Mouse (Mus musculus): ENCODE data around the gene Gm20696.

Gm20696 gene

DNA sequence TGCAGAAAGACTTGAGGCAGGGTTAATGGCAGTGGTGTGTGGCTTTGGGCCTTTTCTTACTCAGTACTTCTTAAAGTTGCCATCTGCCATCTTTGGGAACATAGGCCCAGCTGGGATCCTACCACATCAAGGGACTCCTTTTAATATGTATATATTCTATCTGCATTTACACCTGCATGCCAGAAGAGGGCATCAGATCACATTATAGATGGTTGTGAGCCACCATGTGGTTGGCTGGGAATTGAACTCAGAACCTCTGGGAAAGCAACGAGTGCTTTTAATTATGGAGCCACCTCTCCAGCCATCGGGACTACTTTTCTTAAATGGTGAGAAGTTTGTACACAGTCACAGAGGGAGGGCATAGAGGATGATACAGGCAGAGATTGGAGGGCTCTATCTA lies 93.3 kb downstream of the Gm20696 start:
- no peak for DNase-seq (ENCODE audit: extremely low read depth, low read depth, low spot score)

DNA sequence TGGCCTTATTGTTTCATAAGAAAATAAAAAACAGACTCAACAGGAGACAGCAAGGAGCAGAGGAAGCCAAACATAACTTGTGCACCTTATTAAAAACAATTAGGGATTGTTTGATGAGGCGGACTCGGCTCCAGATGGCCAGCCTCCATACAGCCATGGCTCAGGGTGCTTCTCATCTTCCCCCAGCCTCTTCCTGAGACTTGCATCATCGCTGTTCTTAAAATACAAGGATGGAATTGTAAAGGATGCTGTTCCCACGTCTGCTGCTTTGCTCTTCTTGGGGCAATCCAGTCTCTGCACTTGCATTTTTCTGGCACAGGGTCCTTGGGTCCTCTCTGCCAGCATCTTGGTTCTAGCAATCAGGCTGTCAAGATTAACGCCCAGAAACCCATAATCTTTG lies 94.5 kb downstream of the Gm20696 start:
- no peak for DNase-seq (ENCODE audit: extremely low read depth, low read depth, low spot score)

DNA sequence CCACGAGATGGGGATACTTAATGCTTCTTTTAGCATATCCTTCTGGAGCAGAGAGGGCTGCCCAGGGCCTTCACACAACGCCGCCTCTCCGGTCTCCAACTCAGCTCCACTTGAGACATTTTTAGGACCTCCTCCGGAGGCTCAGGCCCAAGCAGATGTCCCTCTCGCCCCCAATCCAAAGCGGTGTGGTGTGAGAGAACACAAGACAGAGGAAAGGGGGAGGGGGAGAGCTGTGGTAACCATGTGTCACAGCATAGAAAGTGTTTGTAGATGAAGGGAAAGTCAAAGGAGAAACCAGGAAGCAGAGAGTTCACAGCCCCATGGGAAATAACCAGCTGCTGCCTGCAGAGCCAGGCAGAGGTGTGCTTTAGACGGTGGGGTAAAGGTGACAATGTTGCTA lies 99.7 kb downstream of the Gm20696 start:
- DNase-seq (ENCODE audit: extremely low read depth, low read depth, low spot score), result no peak

DNA sequence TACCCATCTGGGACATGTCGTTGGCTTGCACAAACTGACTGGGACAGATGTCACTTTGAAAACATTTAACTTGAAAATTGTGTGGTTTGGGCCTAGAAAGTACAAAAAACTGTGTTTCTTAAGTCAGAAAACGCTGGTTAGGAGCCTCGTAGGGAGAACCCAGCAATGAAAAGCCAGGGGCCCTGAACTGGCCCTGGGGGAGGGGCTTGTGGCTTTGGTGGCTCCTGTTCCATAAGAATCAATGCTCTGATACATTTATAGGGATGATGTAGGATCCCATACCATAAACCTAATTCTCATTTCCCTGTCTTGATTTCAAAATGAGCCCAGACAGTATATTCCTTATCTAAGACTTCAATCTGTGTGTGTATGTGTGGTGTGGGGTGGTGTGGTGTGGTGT lies 101.8 kb downstream of the Gm20696 start:
- DNase-seq (ENCODE audit: extremely low read depth, low read depth, low spot score), result no peak

DNA sequence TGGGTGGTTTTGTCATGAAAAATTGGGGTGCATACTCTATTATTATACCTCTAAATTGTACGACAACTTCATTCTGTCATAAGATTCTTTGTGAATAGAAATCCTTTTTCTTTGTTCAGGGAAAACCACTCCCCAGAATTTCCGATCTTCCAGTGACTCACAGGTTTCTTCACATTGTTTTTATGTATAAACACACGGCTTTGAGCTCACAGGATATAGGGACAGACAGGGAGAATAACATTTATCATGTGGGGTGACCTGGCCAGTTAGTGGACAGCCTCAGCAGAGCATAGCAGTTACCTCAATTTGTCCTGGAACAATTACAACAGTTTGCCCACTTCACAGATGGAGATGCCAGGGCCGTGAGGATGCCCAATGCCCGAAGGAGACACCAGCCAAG lies 109.6 kb downstream of the Gm20696 start:
- DNase-seq (ENCODE audit: extremely low read depth, low read depth, low spot score), result no peak

DNA sequence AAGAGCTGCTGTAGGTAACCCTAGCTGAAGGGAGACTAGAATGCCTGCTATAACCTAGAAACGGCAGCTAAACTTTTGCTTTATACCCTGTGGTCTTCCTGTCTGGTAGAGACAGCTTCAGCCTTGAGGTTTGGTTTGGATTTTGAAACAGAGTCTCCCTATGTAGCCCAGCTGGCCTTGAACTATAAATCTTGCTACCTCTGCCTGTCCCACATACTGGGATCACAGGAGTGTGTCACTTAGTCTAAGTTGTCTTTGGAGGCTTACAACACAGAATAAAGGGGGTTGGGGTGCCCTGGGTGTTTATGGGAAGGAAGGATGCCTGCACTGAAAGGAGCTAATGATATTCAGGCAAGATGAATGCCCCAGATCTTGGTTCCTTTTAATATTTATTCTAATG lies 113.8 kb downstream of the Gm20696 start:
- DNase-seq (ENCODE audit: extremely low read depth, low read depth, low spot score), result no peak

DNA sequence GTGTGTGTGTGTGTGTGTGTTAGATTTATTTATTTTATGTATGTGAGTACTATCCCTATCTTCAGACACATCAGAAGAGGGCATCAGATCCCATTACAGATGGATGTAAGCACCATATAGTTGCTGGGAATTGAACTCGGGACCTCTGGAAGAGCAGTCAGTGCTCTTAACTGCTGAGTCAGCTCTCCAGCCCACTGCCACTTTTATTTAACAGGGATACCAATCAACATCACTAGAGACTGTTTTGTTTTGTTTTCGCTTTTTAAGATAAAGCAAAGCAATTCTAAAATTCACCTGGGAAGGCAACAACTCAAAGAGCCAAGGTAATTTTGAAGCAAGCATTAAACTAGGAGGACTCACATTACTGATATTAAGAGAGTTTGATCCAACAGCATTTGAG lies 120.2 kb downstream of the Gm20696 start:
- no peak for DNase-seq (ENCODE audit: extremely low read depth, low read depth, low spot score)

DNA sequence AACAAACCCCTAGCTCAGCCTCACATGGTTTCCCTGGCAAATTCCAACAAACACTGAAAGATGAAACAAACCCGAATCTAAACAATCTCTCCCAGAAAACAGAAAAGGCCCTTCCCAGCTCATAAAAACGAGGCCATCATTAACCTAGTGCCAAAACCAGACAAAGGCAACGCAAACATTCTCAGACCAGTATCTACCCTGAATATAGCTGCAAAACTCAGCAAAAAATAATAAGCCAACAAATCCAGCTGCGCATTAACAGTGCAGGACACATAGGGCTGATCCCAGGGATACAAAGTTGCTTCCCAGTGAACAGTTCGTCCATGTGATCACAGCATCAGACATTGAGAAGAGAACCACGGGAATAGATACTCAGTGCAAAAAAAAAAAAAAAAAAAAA lies 121.2 kb downstream of the Gm20696 start:
- no peak for DNase-seq (ENCODE audit: extremely low read depth, low read depth, low spot score)

DNA sequence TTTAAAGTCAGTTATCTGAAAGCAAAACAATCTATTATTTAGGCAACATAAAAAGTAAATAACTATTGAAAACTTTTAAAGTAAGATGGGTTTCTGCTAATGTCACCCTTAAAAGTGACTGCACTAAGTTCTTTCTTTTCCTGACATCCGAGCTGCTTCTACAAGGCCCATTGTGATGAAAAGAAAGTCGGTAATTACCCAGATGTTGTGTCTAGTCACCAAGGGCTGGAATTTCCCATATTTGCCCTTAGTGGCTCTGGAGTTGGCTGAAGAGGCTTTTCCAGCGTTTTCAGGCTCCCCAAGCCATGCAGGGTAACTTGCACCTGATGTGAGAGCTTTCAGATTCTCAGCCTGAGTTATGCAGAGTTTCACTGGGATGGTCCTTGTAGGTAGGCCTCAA lies 125.5 kb downstream of the Gm20696 start:
- no peak for DNase-seq (ENCODE audit: extremely low read depth, low read depth, low spot score)

DNA sequence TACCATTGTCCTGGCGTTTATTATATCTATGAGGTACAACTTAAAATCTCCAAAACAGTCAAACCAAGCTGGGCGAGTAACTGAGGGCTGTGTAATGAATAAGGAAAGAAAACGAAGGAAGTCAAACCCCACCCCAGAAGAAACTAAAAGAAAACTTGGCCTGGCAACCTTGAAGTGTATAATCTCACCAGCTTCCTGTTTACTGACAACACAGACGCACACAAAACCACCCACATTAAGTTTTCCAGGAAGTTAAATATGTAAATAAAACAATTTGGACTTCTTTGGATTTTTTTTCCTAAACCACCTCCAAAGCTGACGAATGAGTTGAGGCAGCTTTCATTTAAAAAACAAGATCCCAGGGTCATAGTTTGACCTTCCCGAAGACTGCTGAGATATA lies 125.9 kb downstream of the Gm20696 start:
- DNase-seq (ENCODE audit: extremely low read depth, low read depth, low spot score), result no peak

DNA sequence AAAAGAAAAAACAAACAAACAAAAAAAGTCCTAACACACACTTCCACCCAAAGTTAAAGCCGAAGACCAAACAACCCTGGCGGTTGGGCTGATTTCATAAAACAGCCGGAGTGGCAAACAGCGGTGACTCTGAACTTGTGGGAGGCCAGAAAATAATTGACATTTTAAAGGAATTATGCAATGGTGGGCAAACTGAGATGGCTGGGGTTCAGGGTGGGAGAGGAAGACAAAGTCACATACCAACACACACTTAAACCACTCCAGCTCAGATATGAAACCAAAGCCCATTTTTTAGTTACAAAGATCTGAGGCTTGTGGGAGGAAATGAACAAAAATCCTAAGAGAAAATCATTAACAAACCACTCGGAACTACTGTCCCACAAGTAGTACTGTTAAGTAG lies 126.5 kb downstream of the Gm20696 start:
- DNase-seq (ENCODE audit: extremely low read depth, low read depth, low spot score), result no peak

DNA sequence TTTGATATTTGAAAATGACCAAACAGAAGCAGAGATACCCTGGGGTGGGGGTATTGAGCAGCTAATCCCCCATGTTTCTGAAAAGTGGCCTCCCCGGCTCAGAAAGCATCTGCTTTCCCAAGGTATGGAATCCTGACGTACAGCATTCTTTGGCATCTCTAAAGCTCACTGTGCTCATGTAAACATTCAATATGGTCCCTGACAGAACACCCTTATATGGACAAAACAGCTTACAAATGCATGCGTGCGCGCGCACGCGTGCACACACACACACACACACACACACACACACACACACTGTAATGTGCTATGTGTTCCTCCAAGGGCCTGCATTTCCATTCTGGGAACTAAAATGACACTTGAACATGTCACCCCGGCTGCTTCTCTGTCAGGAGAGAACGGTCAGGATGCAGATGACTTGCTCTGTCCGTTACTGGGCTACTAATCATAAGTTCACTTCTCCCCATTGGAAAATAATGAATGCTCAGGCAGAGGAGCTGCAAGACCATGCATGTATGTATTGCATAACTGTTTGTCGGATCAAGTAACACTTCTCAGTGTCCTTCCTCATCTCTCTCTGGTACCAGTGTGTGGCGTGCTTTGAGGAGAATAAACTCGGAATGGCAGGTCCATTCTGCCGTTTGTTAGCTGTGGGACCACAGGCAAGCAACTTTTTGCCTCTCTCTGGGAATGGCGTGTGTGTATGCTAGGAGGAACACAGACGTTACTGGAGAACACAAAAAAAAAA lies 128.2 kb downstream of the Gm20696 start:
- no peak for DNase-seq (ENCODE audit: extremely low read depth, low read depth, low spot score)

DNA sequence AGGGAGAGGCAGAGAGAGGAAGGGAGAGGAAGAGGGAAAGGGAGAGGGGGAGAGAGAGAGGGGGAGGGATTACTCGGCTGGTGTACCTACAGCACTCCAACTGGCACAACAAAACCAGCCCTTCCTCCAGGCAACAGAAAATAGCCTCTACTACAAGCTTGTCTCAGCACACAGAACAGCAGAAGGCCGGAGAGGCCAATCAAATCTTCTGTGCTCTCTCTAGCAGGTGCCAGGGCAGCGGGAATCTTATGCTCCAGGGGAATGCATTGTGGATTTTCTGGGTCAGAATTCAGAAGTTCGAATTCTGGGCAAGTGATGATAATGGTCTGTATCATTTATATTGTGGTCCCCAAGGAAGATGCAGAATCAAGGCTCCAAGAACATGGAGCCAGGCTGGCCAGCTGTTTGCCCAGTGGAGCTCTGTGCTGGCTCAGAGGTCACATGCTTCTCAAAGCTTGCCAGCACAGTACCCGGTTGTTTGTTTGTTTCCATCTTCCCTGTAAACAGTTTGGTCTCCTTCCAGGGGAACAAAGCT lies 132.3 kb downstream of the Gm20696 start:
- no peak for DNase-seq (ENCODE audit: extremely low read depth, low read depth, low spot score)

DNA sequence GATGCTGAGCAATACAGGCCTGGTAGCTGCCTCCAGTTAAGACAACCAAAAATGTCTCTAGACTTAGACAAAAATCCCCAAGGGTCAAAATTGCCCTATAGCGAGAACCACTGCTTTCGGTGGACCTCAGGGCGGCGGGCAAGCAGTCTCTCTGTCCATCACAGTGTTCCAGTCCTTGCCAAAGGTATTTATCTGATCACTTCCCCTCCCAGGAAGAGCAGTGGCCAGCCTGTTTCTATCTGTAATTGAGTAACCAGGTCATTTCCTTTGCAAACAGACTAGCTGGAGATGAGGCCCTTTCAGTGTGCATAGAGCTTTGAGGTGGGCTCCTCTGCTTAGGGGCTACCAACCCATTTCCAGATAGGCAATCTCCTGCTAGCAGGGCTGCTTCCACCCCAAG lies 134.1 kb downstream of the Gm20696 start:
- no peak for DNase-seq (ENCODE audit: extremely low read depth, low read depth, low spot score)

DNA sequence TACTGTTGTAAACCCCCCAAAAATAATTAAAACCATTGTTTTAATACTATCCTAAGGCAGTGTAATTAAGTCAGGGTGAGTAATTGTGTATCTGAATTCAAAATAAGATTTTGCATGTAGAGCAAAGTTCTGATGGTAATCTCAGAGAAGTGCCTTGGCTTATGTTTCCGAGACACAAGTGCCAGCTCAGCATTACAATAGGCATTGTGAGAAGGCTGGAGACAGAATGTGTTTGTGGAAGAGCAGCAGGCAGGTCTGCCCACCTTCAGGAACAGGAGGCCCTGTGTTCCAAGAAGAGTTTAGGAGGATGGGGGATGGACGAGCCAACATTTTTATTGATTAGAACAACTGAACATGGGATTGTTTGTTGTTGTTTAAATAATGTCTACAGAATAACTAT lies 137.6 kb downstream of the Gm20696 start:
- DNase-seq (ENCODE audit: extremely low read depth, low read depth, low spot score), result peak; percentile 76

DNA sequence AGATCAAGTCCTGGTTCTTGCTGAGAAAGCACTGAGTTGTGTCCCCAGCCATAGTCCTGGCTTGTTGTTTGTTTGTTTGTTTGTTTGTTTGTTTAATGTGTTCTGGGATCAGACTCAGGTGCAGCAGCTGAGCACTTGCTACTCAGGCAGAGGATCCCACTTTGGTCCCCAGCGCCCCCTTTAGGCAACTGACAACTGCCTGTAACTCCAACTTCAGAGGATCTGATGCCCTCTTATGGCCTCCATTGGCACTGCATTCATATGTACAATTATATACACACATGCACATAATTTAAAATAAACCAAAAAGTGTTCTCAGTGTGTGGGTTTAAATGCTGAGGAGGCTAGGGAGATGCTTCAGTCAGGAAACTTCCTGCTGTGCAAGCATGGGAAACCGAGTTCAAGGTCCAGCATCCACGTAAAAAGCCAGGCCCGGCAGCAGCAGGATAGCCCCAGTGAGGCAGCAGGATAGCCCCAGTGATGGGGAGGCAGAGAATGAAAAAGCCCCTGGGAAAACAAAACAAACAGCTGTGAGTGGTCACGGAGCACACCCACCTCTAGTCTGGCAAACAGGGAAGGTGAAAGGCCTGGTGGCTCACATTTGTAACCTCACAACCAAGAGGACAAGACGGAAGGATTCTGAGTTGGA lies 139.0 kb downstream of the Gm20696 start:
- DNase-seq (ENCODE audit: extremely low read depth, low read depth, low spot score), result no peak

DNA sequence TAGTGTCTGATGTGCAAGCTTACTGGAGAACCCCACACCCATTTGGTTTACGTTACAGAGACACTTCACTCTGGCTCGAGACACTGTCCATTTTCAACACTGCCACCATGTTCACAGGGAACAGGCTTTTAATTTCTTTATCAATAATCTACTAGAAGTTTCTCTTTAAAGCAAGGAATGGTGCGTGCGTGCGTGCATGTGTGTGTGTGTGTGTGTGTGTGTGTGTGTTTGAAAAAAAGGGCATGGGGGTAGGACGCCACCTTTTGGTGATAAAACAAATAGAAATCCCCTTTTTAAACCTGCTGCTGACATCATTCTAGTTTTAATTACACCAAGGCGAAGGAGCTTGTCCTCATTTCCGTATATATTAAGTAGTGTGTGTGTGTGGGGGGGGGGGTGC lies 141.2 kb downstream of the Gm20696 start:
- no peak for DNase-seq (ENCODE audit: extremely low read depth, low read depth, low spot score)

DNA sequence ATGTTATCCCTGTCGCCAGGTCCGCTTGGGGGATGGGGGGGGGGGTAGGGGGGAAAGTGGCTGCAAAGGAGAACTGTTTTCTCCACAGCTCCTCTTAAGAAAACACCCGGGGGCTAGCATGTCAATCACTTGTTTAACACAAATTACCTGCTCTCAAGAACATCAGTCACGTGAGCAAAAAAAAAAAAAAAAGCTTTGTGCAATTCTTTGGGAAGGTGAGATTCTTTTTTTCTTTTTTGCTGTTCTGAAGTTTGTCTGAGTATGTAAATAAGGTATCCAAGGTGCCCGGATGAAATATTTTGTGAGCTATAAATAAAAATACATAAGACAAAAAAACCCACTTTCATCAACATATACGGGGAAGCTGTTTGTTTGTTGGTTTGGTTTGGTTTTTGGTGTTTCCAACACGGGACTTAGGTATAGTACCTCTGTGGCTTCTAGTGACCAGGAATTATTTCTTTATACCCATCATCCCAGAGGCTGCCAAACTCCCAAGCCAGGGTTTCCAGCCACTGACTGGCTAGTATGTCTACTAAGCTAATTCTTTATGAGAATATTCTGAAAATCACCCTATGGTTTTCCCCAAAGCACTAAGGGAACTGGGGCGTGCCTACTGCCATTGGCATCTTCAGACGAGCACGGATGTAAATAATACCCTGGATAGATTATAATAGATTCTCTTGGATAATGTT lies 142.8 kb downstream of the Gm20696 start:
- no peak for DNase-seq (ENCODE audit: extremely low read depth, low read depth, low spot score)

DNA sequence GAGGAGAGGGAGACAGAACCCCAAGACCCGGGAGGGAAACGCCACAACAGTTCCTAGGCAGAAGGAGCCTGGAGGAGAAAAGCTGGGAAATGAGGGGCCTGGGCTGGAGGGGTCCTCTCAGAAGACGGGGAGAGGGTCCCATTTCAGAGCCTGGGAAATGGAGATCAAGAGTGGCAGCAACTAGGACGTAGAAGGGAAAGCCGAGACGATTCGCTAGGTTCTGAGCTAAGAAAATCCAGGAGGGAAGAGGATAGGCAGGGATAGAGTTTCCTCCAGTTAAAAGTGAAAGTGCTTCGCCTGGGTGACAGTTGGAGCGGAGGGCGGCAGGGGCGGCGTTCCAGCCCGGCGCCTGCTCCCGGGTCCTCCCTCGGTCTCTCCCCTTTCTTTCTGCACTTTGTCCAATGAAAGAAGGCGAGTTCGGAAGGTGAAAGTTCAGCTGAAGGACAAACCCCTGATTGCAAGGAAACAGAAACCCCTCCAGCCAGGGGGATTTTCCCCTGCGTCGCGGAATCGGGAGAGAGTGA lies 143.4 kb downstream of the Gm20696 start:
- DNase-seq (ENCODE audit: extremely low read depth, low read depth, low spot score), result no peak

DNA sequence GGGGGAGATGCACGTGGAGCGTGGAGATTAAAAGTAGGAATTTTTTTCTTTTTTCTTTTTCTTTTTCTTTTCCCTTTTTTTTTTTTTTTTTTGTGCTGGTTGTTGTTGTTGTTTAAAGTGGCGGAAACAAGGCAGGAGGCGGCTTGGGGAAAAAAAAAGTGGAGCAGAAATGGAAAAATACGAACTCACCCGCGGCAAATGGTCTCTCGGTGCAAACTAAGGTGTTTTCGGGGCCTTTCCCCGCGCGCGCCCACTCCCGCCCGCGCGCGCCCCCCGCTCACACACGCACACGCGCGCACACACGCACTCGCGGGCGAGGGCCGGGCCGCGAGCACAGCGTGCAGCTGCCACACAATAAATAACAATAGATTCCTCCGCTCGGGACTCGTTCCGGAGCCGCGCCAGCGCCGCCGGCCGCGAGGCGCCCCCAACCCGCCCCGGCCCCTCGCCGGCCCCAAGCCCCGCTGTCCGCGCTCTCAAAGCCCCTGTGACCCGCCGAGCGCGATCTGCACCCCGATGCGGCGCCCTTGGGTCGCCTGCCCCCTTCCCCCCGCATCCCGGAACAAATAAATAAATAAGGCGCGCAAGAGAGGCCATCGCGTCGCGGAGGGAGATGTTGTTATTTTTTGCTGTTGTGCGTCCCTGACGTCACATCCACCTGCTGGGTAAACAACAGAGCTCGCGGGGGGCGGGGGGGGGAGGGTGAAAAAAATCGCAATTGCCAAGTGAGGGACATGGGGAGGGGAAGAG lies 144.1 kb downstream of the Gm20696 start, which contains the start of gene Foxp1:
Foxp1 (minus strand) TSS at position 363 of the 750 bp plus-strand sequence.
- no peak for DNase-seq (ENCODE audit: extremely low read depth, low read depth, low spot score)

Data from fat pad, adult 2 months (tissue).